Mouse (Mus musculus) testis, adult 2 months (tissue): ENCODE measurements around the gene Maml3.

ENCODE experiments used
- CTCF ChIP-seq: fragments of 200-500 bp; IDR thresholded peaks from 2 replicates; pipeline ENCODE4 v1.5.1; 2012; ENCODE audit warnings: low read depth, mild to moderate bottlenecking, inconsistent platforms, low read length, moderate library complexity; ENCODE audit not compliant: control insufficient read depth, insufficient read depth, insufficient replicate concordance
- POLR2A ChIP-seq: fragments of 200-500 bp; IDR thresholded peaks from 2 replicates; pipeline ENCODE4 v1.6.1; 2012; ENCODE audit warnings: low read depth, mild to moderate bottlenecking, inconsistent platforms, low read length, moderate library complexity; ENCODE audit not compliant: control insufficient read depth

- no peak for TF ChIP-seq CTCF
- no peak for TF ChIP-seq POLR2A
These were observed 363.1 kb downstream of the Maml3 start for GRCm38 (mm10) chr3:51741824-51742223.
